25 mouse cellular contexts compared by ENCODE assay signal in genomic region chr7:38236400-38237105, GRCm38 (mm10). TPM values are rescaled to one million over a fixed set of nuclear protein-coding genes. Genes with fewer than 3 reads are reported as not detected.
DNase-seq lines count a peak whose midpoint lies in the region; ATAC-seq and TF ChIP-seq lines count a peak whose summit lies in the region.
"Had no signal": no experiment of that assay in that cellular context is flagged by ENCODE, and none has a peak within 500 bp of the region (broad histone marks: within the 10 kb centered on the region; RNA-seq: fewer than 3 reads in every experiment).

No protein-coding gene starts in this region.

- H3K27ac ChIP-seq in kidney, embryonic 14.5 days (ENCODE audit: low read depth, low read length) = no peak overlapping the region
- H3K27ac ChIP-seq in MEL (ENCODE audit: control insufficient read depth, low read depth, low read length) = no peak overlapping the region
- H3K27ac ChIP-seq in intestine, embryonic 16.5 days (ENCODE audit: low read length) = no peak overlapping the region
- no peak overlapping the region for H3K27ac ChIP-seq in forebrain, embryonic 12.5 days
- H3K27ac ChIP-seq: embryonic facial prominence, embryonic 12.5 days; forebrain, embryonic 13.5 days; gastrocnemius, adult 2 months; heart, embryonic 15.5 days; hindbrain, embryonic 14.5 days; limb, embryonic 10.5 days; liver, embryonic 12.5 days; midbrain, embryonic 13.5 days had no signal

- DNase-seq in kidney, adult 8-10 months = peak; percentile 37 to 66
- peak; percentile 9 for DNase-seq in MEL (ENCODE audit: low read depth, low spot score)
- DNase-seq in embryo, embryonic 10 days (ENCODE audit: low spot score) = no peak
- DNase-seq: adrenal gland, postnatal 36 days; cerebellum, postnatal 10 days; gastrocnemius, adult 2 months; heart, postnatal 36 days; lung, adult 2 months; lung, postnatal 36 days; right cerebral cortex, postnatal 14 days; spleen, adult 18-20 months had no signal

- H3K27me3 ChIP-seq in kidney, embryonic 14.5 days (ENCODE audit: control insufficient read depth, insufficient read depth, low read length) = no peaks in the 10 kb centered on the region
- H3K27me3 ChIP-seq in E14TG2a.4 (ENCODE audit: insufficient read depth, low read length) = no peaks in the 10 kb centered on the region
- H3K27me3 ChIP-seq in MEL (ENCODE audit: control insufficient read depth in 1 of 2, insufficient read depth in 2 of 2, low read length in 2 of 2) = peaks cover 2 to 8% of the 10 kb centered on the region in 2 experiments; a peak in 3 of 4 replicates
- no peaks in the 10 kb centered on the region for H3K27me3 ChIP-seq in intestine, embryonic 16.5 days (replicated peaks; ENCODE audit: control insufficient read depth, insufficient read depth, low read length)
- no peaks in the 10 kb centered on the region for H3K27me3 ChIP-seq in forebrain, embryonic 12.5 days
- H3K27me3 ChIP-seq: embryonic facial prominence, embryonic 12.5 days; forebrain, embryonic 13.5 days; heart, embryonic 15.5 days; liver, embryonic 12.5 days; midbrain, embryonic 13.5 days had no signal

- H3K4me1 ChIP-seq in kidney, embryonic 14.5 days (ENCODE audit: control insufficient read depth, insufficient read depth, low read length) = no peaks in the 10 kb centered on the region
- peaks cover 55% of the 10 kb centered on the region for H3K4me1 ChIP-seq in E14TG2a.4 (replicated peaks; ENCODE audit: low read depth, low read length)
- peaks cover 0 to 7% of the 10 kb centered on the region in 2 experiments; a peak in 1 of 4 replicates for H3K4me1 ChIP-seq in MEL (ENCODE audit: control insufficient read depth in 1 of 2, insufficient read depth in 2 of 2, low read length in 2 of 2)
- no peaks in the 10 kb centered on the region for H3K4me1 ChIP-seq in intestine, embryonic 16.5 days (ENCODE audit: control insufficient read depth, insufficient read depth, low read length)
- no peaks in the 10 kb centered on the region for H3K4me1 ChIP-seq in forebrain, embryonic 12.5 days
- H3K4me1 ChIP-seq: embryonic facial prominence, embryonic 12.5 days; forebrain, embryonic 13.5 days; heart, embryonic 15.5 days; limb, embryonic 10.5 days; midbrain, embryonic 13.5 days had no signal

- no peak overlapping the region for H3K4me2 ChIP-seq in kidney, embryonic 14.5 days (replicated peaks; ENCODE audit: low read depth, low read length)
- no peak overlapping the region for H3K4me2 ChIP-seq in intestine, embryonic 16.5 days (ENCODE audit: low read depth, low read length)
- no peak overlapping the region for H3K4me2 ChIP-seq in forebrain, embryonic 12.5 days
- H3K4me2 ChIP-seq: embryonic facial prominence, embryonic 12.5 days; forebrain, embryonic 13.5 days; heart, embryonic 15.5 days; hindbrain, embryonic 14.5 days; liver, embryonic 12.5 days; midbrain, embryonic 13.5 days had no signal

- TF ChIP-seq CTCF in E14TG2a.4 (conservative IDR thresholded peaks at IDR 0.05; ENCODE audit: low read length) = no peak
- no peak for TF ChIP-seq CTCF in MEL (IDR thresholded peaks at IDR 0.05 in 2 of 3, conservative IDR thresholded peaks at IDR 0.05 in 1 of 3; ENCODE audit: control insufficient read depth in 1 of 3, insufficient read depth in 1 of 3, low read depth in 2 of 3, low read length in 3 of 3, poor library complexity in 1 of 3, severe bottlenecking in 1 of 3)

- H3K4me3 ChIP-seq in kidney, embryonic 14.5 days (ENCODE audit: low read length) = no peak overlapping the region
- H3K4me3 ChIP-seq in E14TG2a.4 (replicated peaks; ENCODE audit: low read length) (peak overlapping the region; percentile 37; the same call in 1 of the 2 replicates), MEL (ENCODE audit: control insufficient read depth in 1 of 2, insufficient read depth in 1 of 2, low read depth in 2 of 2, low read length in 2 of 2) (no peak overlapping the region)
- H3K4me3 ChIP-seq in intestine, embryonic 16.5 days (ENCODE audit: low read length) = no peak overlapping the region
- H3K4me3 ChIP-seq in forebrain, embryonic 12.5 days (replicated peaks) = no peak overlapping the region
- H3K4me3 ChIP-seq: embryonic facial prominence, embryonic 12.5 days; erythroblast, embryonic 14.5 days; forebrain, embryonic 13.5 days; gastrocnemius, adult 2 months; heart, embryonic 15.5 days; limb, embryonic 10.5 days; liver, embryonic 12.5 days; megakaryocyte, embryonic 14.5 days; midbrain, embryonic 13.5 days had no signal

- no peak for ATAC-seq in kidney, embryonic 14.5 days (ENCODE audit: low FRiP score, low TSS enrichment)
- ATAC-seq in intestine, embryonic 16.5 days = peak; percentile 72
- no peak for ATAC-seq in forebrain, embryonic 12.5 days (ENCODE audit: low FRiP score)
- ATAC-seq: forebrain, embryonic 13.5 days; inflammation-experienced regulatory T-cells, adult 6 months; liver, embryonic 12.5 days; midbrain, embryonic 13.5 days had no signal

- TF ChIP-seq RAD21 in MEL (IDR thresholded peaks at IDR 0.05; ENCODE audit: low read depth, low read length) = no peak

- H3K79me2 ChIP-seq in MEL (ENCODE audit: control insufficient read depth, insufficient read depth, low read length, poor library complexity) = no peaks in the 10 kb centered on the region

- H3K9ac ChIP-seq in kidney, embryonic 14.5 days (ENCODE audit: low read depth, low read length) = no peak overlapping the region
- no peak overlapping the region for H3K9ac ChIP-seq in MEL (ENCODE audit: control insufficient read depth, low read depth, low read length, poor library complexity, severe bottlenecking)
- H3K9ac ChIP-seq in intestine, embryonic 16.5 days (ENCODE audit: low read depth, low read length) = no peak overlapping the region
- H3K9ac ChIP-seq in forebrain, embryonic 12.5 days = no peak overlapping the region
- H3K9ac ChIP-seq: embryonic facial prominence, embryonic 12.5 days; forebrain, embryonic 13.5 days; heart, embryonic 15.5 days; hindbrain, embryonic 14.5 days; liver, embryonic 12.5 days; midbrain, embryonic 13.5 days had no signal

- no peak for TF ChIP-seq POLR2A in MEL (IDR thresholded peaks at IDR 0.05; ENCODE audit: control insufficient read depth in 1 of 2, insufficient read depth in 1 of 2, low read depth in 1 of 2, low read length in 2 of 2, poor library complexity in 1 of 2)

- TF ChIP-seq EP300 in MEL (IDR thresholded peaks at IDR 0.05; ENCODE audit: low read depth in 1 of 2, low read length in 2 of 2) = 0 out of 4 replicates have a peak, but pooled peaks of 1 of the 2 experiments have one; percentile 25

- no peaks in the 10 kb centered on the region for H3K9me3 ChIP-seq in kidney, embryonic 14.5 days (ENCODE audit: control insufficient read depth, low read length)
- no peaks in the 10 kb centered on the region for H3K9me3 ChIP-seq in E14TG2a.4 (ENCODE audit: low read length)
- no peaks in the 10 kb centered on the region for H3K9me3 ChIP-seq in MEL (replicated peaks; ENCODE audit: insufficient read depth, low read length)
- H3K9me3 ChIP-seq in intestine, embryonic 16.5 days (ENCODE audit: control insufficient read depth, low read length) = no peaks in the 10 kb centered on the region
- H3K9me3 ChIP-seq in forebrain, embryonic 12.5 days = no peaks in the 10 kb centered on the region
- H3K9me3 ChIP-seq: embryonic facial prominence, embryonic 12.5 days; forebrain, embryonic 13.5 days; heart, embryonic 15.5 days; limb, embryonic 10.5 days; liver, embryonic 12.5 days; megakaryocyte, embryonic 14.5 days; midbrain, embryonic 13.5 days had no signal

- WGBS in kidney, embryonic 14.5 days = 37% methylated on average over 11 of the region's 11 CpGs
- 39% methylated on average over 11 of the region's 11 CpGs for WGBS in intestine, embryonic 16.5 days
- WGBS in forebrain, embryonic 12.5 days = 48% methylated on average over 11 of the region's 11 CpGs

- no peaks in the 10 kb centered on the region for H3K36me3 ChIP-seq in kidney, embryonic 14.5 days (ENCODE audit: control insufficient read depth, insufficient read depth, low read length)
- no peaks in the 10 kb centered on the region for H3K36me3 ChIP-seq in E14TG2a.4 (ENCODE audit: insufficient read depth, low read length)
- H3K36me3 ChIP-seq in MEL (ENCODE audit: control insufficient read depth in 1 of 2, insufficient read depth in 2 of 2, low read length in 2 of 2) = no peaks in the 10 kb centered on the region
- no peaks in the 10 kb centered on the region for H3K36me3 ChIP-seq in intestine, embryonic 16.5 days (ENCODE audit: control insufficient read depth, insufficient read depth, low read length)
- no peaks in the 10 kb centered on the region for H3K36me3 ChIP-seq in forebrain, embryonic 12.5 days (replicated peaks)
- H3K36me3 ChIP-seq: embryonic facial prominence, embryonic 12.5 days; heart, embryonic 15.5 days; limb, embryonic 10.5 days; liver, embryonic 12.5 days; midbrain, embryonic 13.5 days had no signal

TF ChIP-seq in MEL, 35 proteins besides CTCF, POLR2A, EP300 and RAD21 (continues in another document):
- TF ChIP-seq GATA1 (IDR thresholded peaks at IDR 0.05; ENCODE audit: low read depth, low read length) (peak; percentile 73), MAX (IDR thresholded peaks at IDR 0.05; ENCODE audit: low read length) (no peak), MYC (IDR thresholded peaks at IDR 0.05; ENCODE audit: low read depth, low read length) (no peak)

RNA-seq across cellular contexts. Expression of gene Plekhf1, which starts 8.7 kb away (rescaled TPM):
- polyA plus RNA-seq in kidney, embryonic 14.5 days (2014; fragmentation: Nextera tagmentation; extraction: Ambion mirVana) = 3.8 and 4.9 TPM in 2 replicates
- total RNA-seq in MEL (2012; rRNA removed) = 0.85 and 0.89 TPM in 2 replicates
- 1 to 10 TPM in 1 of 2 experiments, not detected in 1; 1.7 TPM for polyA plus RNA-seq in MEL (2012; ENCODE audit: insufficient read depth in 1 of 2, insufficient read length in 2 of 2, low read depth in 1 of 2, low replicate concordance in 2 of 2, missing spikeins in 1 of 2)
- polyA plus RNA-seq in intestine, embryonic 16.5 days (2015; fragmentation: Nextera tagmentation; extraction: Ambion mirVana) = 4.5 and 4.8 TPM in 2 replicates
- polyA plus RNA-seq in forebrain, embryonic 12.5 days (2016; fragmentation: Nextera tagmentation; extraction: Ambion mirVana) = 1.3 and 1.4 TPM in 2 replicates

RNA-seq across cellular contexts. Expression of gene Pop4, which starts 34.7 kb away (rescaled TPM):
- polyA plus RNA-seq in kidney, embryonic 14.5 days (2014; fragmentation: Nextera tagmentation; extraction: Ambion mirVana) = 71.1 and 73.7 TPM in 2 replicates
- 26.7 and 33.5 TPM in 2 replicates for total RNA-seq in MEL (2012; rRNA removed)
- polyA plus RNA-seq in MEL (2012; ENCODE audit: insufficient read depth in 1 of 2, insufficient read length in 2 of 2, low read depth in 1 of 2, low replicate concordance in 2 of 2, missing spikeins in 1 of 2) = 10 to 100 TPM in 1 of 2 experiments, not detected in 1; 50.0 TPM
- polyA plus RNA-seq in intestine, embryonic 16.5 days (2015; fragmentation: Nextera tagmentation; extraction: Ambion mirVana) = 38.4 and 43.7 TPM in 2 replicates
- polyA plus RNA-seq in forebrain, embryonic 12.5 days (2016; fragmentation: Nextera tagmentation; extraction: Ambion mirVana) = 94.3 and 94.5 TPM in 2 replicates

RNA-seq across cellular contexts. Expression of gene 1600014C10Rik, which starts 53.5 kb away (rescaled TPM):
- 12.0 and 16.6 TPM in 2 replicates for polyA plus RNA-seq in kidney, embryonic 14.5 days (2014; fragmentation: Nextera tagmentation; extraction: Ambion mirVana)
- 9.0 and 10.2 TPM in 2 replicates for total RNA-seq in MEL (2012; rRNA removed)
- polyA plus RNA-seq in MEL (2012; ENCODE audit: insufficient read depth in 1 of 2, insufficient read length in 2 of 2, low read depth in 1 of 2, low replicate concordance in 2 of 2, missing spikeins in 1 of 2) = 10 to 100 TPM in 1 of 2 experiments, not detected in 1; 14.7 TPM
- 16.6 TPM in 2 replicates for polyA plus RNA-seq in intestine, embryonic 16.5 days (2015; fragmentation: Nextera tagmentation; extraction: Ambion mirVana)
- polyA plus RNA-seq in forebrain, embryonic 12.5 days (2016; fragmentation: Nextera tagmentation; extraction: Ambion mirVana) = 12.1 and 14.2 TPM in 2 replicates
- polyA plus RNA-seq: erythroblast, embryonic 14.5 days had no signal
